Mouse (Mus musculus) C2C12 (cell line): ENCODE measurements around the gene Nqo1.

Experiments used
- CEBPB ChIP-seq: IDR thresholded peaks from one replicate; pipeline ENCODE4 v1.6.1; 2011; ENCODE audit warnings: low read depth, mild to moderate bottlenecking, control low read depth, moderate library complexity
- CTCF ChIP-seq: IDR thresholded peaks from one replicate; pipeline ENCODE4 v1.5.1; 2011; ENCODE audit not compliant: control insufficient read depth, insufficient read depth, insufficient read length
- MAX ChIP-seq: IDR thresholded peaks from one replicate; pipeline ENCODE4 v1.6.1; 2011; ENCODE audit warnings: mild to moderate bottlenecking, control low read depth

DNA sequence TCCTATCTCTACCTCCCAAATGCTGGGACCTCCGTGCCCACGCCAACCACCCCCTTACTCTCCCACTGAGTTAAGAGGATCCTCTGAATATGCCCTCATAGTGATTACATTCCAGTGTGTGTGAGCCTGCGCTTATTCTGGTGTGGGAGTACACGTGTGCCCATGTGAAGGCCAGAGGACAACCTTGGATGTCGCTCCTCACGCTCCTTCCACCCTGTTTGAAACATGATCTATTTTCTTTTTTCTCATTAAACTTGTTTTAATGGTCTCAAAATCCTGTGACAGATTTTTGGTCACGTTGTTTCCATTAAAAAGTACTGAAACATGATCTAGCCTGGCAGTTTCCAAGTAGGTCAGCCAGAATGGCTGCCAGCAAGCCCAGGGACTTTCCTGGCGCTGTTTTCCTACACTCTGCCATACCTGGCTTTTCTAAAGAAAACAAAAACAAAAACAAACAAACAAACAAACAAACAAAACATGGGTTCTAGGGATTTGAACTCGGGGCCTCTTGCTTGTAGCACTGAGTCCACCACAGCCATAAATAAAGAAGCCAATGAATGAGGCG lies 6.8 kb downstream of the Nqo1 start:
- TF ChIP-seq CTCF (no peak), CEBPB (no peak), MAX (no peak)
